Mouse (Mus musculus) CD8-positive naive resting alpha-beta T cell, adult 2 months (primary cell): ENCODE results near the gene Gramd4.

Experiments
- DNase-seq, 2 experiments: peaks; one replicate each; pipeline ENCODE4 v3.0.0; 2022; ENCODE audit warnings: low read depth in 2 of 2, low spot score in 2 of 2

The Gramd4 gene

DNA sequence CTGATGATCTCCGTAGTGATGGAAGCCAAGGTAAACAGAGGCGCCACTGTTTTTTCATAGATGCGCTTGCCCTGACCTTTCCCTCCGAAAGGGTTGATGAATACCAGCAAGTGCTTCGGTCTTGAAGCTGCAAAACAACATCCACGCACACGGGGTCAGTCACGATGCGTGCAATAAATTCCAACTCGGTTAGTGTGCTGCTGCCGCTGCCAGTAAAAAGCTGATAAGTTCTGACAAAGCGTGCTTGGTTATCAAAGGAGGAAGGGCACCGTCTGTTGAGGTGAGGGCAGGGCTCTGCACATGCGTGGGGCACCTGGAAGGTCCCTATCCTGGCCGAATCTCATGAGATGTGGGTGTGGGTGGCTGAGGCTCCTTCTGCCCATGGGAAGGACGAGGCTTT is 101.6 kb downstream of the Gramd4 start:
- no peak for DNase-seq

DNA sequence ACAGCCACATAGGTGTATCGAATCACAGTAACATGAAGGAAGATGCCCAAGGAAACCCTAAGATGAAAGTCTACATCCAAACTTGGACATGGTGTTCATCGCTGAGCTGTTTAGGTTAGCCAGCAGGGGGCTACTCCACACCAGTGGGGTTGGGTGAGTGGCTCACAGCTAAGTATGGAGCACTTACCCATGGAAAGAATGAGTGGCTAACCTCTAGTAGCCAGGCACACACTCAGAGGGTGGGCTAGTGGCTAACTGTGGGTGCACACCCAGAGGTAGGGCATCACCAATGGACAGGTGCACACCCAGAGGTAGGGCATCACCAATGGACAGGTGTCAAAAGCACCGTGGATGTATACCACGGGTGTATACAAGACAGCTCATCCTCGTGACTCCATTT is 102.2 kb downstream of the Gramd4 start:
- no peak for DNase-seq

DNA sequence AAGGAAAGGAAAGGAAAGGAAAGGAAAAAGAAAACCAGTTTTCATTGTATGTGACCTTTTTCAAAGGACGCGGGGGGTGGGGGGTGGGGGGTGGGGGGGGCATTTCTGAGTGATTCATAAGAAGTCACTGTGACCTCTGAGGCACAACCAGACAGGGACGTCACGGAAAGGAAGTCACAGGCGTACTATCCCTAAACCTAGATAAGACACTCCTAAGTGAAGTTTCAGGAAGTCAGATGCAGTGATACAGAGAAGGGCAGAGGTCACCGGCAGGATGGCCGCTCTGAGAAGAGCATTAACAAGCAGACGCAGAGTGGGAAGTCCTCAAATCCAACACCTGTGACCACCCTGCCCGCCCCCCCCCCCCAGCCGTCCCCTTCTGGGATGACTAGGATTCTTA is 103.4 kb downstream of the Gramd4 start:
- DNase-seq: no peak

DNA sequence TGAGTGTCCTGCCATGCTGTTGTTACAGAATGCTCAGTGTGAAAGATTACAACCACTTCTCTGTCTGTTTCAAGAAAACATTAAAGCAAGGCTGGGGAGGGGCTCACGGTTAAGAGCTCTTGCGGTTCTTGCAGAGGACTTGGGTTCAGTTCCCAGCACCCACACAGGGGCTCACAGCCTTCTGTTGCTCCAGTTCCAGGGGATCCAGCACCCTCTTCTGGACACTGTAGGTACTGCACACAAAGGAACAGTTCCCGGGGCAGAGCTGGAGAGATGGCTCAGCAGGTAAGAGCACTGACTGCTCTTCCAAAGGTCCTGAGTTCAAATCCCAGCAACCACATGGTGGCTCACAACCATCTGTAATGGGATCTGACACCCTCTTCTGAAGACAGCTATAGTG is 104.3 kb downstream of the Gramd4 start:
- DNase-seq: peak in 1 of 2 experiments; percentile 35

DNA sequence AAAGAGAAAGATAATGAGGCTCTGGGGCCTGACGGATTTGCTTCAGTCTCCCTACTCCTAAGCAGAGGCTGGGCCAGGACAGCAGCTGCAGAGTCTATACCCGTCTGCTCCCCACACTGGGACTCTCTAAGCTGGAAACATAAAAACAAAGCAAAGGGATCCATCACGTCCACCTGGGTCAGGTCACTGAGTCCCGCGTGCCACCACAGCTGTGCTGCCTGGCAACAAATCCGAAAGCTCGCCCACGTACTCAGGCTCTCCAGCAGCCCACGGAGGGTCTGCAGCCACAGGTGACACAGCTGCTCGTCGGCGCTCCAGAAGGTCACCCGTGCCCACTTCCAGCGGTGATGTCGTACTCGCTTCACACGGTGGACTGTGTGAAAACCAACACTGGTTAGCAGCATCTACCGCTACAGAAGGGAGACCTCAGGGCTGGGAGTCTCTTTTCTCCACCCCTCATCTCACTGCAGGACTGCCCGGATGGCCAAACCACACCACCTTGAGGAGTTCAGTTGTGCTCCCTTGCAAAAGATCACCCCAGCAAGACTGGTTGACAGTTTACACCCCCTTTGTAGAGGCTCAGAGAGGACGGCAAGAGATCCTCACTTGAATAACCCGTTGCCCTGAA is 107.3 kb downstream of the Gramd4 start:
- DNase-seq: no peak

DNA sequence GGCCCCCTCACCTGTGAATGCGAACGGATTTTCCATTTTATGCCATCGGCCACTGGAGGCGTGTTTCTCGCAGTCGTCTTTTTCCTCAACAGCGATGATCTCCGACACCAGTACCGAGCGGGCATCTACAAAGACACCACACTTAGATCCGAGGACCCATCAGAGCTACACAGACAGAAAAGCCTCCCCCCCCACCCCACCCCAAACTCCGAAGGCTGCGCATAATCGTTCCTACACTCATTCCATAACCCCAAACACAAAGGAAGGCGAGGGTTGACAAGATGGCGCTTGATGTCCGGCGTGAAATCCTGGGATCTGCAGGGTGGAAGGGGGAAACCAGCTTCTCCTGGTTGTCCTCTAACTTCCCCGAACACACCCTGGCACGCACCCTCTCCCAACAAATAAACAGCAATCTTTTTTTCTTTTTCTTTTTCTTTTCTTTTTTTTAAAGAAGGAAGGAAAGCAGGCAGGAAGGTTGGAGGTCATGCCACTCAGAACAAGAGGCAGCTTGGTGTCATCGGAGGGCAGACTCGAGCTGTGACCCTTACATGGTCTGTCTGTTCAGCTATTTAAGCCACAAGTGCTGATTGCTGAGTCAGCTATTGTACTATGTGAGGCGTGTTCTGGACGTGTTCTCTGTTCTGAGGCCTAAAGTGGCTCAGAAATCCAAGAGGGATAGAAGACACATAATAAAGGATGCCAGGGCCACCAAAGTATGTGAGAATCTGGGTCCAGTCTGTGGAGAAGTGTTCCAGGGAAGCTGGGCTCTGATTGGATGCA is 108.5 kb downstream of the Gramd4 start:
- no peak for DNase-seq

DNA sequence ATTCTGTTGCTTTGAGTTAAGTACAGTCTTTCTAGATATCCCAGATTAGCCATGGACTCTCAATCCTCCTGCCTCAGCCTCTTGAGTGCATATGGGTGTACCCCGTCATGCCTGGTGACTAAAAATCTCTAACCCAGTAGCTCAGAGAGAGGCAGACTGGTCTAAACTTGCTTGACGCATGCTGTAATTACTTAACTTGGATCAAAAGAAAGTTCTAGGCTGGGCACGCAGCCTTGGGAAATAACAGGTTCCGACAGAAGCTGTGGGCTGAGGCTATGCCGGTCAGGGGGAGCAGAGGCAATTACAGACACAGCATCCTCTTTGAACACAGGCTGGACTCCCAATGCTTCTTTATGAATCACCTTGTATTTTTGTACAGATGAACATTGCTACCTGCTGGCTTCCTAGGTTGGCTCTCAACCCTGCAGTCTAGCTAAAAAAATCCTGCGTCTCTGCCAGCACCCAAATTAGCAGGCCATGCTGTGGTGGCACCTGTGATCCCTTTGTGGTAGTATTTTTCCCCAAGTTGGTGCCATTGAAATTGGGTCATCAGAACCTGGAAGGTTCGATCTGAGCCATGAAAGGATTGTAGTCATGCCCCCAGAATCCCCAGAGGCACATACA is 109.6 kb downstream of the Gramd4 start:
- DNase-seq: no peak

DNA sequence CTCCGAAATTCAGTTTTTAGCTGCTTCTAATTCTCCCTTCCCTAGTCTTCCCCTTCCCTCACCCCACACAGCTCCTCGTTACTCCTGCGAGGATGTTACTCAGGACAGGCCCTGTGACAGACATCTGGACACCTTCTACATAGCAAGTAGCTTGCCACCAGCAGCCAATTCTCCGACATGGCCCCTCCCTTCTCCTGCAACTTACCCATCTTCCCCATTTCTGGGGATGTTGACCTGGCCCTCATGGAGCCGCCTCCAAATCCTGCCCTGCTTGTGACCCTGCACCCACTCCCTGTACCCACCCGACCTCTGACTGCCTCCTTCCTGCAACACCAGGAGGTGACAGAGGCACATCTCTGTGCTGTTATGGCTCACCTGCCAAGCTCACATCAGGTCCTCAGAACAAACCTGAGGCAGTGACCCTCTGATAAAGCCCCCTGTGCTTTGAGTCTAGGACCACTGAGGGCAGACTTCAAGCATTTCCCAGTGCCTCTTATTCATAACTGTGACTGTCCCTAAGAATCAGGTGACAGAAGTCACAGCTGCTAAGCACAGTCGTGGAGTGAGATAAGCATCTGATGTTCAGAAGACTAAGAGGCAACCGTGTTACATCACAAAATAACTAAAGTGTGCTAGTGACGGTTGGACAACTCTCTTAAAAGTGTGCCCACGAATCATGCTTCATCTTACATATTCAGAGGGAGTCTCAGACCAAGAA is 110.5 kb downstream of the Gramd4 start:
- no peak for DNase-seq

DNA sequence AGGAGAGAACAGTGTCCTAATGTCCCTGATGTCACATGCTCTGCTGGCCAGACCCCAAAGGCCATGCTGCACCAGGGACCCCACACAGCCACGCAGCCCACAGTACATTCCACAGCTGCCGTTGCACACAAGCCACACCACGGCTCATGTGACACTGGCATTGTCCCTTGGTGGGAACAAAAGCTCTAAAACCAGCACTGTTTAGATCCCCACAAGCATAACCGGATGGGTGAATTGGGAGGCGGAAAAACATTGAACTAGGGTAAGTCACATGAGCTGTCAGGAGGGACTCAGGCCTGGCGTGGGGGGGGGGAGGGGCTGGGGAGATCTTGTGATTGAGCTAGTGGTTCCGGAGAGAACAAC is 111.0 kb downstream of the Gramd4 start:
- no peak for DNase-seq

DNA sequence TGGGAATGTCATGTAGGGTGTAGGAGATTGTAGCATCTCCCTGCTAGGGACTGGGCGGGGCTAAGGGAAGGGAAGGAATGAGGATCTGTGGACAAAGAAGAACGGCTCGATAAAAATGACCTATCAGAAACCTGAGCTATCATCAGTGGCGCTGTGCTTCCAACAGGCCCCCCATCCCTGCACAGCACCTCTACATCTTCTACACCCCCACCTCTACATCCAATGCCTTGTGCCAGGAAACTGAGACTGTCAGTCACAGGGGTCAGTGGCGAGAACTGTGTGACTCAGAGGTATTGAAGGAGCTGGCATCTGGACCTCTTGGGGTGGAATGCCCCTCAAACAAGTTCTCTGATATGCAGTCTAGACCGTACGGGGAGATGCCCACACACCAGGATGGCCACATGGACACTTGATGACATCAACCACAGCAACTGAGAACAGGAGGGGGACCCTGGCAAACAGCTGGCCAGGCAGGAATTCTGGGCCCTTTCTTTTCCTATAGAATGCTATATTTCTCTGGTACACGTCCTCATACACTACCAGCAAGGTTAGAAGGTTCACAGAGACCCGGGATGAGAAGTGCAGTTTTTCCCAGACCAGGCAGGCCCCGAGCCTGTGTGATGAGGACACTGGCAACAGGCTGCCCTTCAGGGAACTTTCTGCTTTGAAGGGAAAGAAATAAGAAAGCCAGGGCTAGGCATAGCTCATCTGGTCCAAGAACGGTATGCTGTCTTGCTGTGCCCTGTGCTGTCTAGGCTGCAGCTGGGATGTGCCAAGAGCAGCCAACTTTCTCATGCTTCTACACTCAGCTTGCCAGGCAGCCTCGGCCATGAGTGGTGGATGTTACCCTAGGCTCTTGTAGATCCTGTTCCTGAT is 111.7 kb downstream of the Gramd4 start:
- no peak for DNase-seq

DNA sequence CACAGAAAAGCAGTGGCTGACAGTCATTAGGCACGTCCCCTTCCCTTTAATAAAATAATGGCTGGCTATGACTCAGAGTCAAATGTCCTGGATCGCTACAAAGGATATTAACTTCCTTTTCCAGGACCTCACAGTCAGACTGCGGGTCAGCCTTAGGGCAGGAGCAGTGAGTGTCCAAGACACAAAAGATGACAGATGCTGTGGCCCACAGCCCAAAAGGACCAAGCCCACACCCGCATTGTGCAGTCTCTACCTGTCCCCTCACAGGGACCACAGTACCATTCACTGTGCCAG is 112.3 kb downstream of the Gramd4 start:
- no peak for DNase-seq

DNA sequence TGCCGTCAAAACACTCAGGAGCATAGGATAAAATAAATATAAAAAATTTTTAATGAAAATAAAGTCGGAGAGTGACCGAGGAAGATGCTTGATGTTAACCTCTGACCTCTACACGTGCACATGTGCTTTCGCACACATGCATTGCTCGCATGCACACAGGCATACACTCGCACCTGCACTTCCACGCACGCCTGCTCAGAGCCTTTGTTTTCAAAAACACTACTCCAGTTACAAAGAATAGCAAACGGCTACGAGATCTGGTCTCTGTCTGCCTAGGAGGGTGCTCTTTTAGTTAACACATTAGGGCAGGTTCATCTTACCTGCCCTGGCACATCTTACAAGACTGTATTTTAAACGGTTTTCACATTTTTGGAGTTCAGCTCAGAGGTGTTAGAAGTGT is 113.8 kb downstream of the Gramd4 start:
- no peak for DNase-seq

DNA sequence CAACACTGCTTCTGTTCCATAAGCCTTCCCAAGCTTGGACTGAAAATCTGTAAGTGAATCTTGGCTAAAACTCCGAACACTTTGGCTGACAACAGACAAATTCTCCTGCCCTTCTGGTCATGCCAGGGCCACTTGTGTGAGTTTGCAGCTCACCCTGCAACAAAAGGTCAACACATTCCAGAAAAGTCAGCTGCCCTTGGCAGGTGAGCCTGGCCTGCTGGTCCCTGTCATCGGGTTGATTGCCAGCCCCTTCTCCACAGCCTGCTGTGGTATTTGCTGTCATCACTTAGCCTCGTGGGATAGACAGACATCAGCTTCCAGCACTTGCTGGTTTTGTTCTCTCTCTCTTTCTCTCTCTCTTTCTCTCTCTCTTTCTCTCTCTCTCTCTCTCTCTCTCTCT is 114.6 kb downstream of the Gramd4 start:
- no peak for DNase-seq

DNA sequence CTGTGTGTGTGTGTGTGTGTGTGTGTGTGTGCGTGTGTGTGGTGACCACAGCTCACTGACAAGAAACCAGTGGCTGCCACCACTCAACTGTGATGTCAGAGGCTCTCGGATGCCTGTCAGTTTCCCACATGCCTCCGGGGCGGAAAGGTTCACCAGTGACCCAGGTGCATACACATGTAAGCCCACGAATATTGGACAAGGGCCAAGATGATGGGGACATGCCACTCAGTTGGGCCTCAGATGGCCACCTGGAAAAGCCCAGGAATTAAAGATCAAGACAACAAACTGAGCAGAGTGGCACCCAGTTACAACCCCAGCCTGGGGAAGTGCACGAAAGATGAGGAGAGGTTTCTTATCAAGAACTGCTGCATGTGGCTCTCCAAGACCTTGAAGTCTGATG is 115.0 kb downstream of the Gramd4 start:
- DNase-seq: peak; percentile 57 to 65

DNA sequence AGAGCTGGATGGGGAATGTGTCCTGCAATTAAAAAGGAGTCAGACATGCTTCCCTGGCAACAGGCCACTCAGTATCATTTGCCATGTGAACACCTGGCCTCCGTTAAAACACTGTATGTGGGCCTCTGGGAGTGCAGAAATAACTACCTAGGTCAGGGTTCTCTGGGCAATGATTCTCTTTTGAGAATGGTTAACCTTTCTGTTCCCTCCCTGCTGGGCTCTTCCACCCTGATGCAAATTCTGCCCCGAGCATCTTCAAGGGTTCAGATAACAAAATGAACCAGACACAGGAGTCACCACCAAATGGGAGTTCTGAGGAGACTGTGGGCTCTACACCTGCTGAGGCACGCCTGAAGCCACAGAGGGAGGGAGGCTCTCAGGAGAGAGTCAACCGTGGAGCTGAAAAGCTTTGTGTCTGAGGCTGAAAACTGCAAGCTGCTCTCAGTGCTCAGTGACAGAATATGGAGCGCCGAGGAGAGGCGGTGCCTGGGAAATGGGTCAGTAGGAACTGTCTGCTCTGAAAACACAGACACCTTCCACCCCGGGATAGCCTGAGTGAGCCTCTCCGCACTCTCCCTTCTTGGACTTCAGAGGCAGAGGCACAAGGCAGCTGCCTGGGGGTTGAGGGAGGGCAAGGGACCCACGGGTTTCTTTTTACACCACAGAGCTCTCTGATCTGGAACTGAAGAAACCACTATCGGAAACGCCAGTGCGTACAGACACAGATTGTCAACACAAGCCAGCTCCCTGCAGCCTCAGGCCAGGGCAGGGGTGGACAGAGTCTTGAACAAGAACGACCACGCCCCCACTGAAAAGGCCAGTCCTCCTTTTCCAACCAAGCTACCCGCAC is 115.9 kb downstream of the Gramd4 start:
- DNase-seq: peak; percentile 26 to 47

DNA sequence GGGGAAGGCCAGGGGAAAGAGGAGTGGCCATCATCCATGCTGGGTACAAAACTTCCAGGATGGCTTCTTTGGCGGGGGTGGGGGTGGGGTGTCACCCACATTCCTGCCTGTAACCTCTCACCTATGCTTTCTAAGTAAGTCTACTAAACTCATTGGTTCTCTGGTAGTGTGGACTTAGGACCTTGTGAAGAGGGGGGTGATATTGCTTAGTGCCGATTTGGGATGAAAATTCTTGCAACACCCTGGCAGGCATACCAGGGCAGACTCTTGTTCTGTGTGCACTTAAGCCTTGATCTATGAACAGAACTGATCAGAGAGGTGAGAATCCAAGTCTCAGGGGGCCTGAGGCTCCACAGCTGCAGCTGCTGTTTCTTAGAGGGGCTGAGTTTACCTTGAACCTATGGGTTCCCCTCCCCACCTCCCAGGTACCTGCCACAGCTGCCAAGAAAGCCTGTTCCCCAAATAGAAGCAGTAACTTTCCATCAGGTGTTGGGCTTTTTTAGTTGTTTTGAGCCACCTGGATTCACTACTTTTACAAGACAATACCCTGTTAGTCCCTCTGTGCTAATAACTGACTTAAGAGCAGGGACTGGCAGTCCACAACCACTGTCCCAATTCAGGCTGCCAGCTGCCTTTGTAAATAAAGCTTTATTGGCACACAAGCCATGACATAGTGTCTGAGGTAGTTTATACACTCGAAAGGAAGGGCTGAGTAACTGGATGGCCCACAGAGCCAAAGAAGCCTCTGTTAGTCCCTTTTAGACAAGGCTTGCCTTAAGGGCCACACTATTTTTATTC is 118.0 kb downstream of the Gramd4 start:
- DNase-seq: no peak

DNA sequence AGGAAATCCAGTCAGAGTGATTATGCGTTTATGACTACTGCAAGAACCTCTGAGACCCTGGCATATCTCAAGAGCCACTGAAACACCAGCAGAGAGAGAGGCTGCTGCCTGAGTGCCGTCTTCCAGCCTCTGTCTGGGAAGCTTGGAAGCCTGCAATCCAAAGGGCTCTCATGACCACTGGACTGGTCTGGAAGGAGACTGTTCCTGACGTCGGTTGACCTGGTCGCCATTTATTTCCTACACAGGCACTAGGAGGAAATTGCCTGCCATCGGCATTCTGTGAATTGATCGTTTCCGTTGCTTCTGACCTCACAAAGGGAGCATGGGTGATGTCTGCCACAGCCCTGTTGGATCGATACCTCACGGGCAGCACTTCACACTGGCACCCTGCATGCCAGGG is 118.7 kb downstream of the Gramd4 start:
- DNase-seq: no peak

DNA sequence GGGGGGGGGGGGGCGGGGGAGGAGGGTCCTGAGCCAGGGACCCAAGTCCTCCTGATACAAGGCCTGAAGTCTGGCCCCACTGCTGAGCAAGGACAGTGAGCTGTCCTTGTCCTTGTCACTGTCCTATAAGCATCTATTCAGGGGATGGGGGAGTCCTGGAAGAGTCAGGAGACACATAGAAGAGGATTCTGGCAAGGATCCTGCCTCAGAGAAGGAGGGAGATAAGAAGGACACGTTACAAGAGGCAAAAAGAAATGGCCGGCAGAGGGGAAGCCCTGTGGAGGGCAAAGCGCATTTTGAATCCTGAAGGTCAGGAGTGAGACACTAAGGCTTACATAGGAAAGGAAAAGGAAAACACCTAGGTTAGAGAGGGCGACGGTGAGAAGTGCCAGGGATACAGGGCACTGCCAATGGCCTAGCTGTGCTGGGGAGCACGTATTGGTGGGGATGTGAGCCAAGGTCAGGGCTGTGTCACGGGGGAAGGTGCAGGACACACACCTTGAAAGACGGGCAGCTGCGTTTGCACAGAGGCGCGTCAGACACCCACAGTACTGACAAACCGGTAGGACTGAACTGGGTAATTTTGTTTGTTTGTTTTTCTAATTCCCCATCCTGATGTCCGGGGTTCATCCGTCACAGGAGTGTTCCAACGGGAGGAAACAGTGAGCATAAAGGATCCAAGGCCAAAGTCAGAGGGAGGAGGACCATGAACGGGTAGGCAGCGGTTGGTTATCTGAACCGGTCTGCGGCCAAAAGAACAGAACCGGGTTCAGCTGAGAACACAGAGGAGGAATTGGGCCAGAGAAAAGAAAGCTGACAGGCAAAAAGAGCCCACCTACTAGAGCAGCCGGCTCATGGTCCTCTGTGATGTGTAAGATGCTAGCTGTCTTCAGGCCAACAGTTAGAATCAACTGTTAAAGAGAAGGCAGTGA is 119.5 kb downstream of the Gramd4 start:
- no peak for DNase-seq
